Mouse (Mus musculus): ENCODE data around the gene Mapkapk5.

Mapkapk5 gene

GRCm38 (mm10) chr5:121545793-121546529, at the start of gene Mapkapk5:
TSS of gene Mapkapk5 (minus strand) at chr5:121545905.
- peak; percentile 84 for DNase-seq (ENCODE audit: extremely low read depth, low read depth)

- no peak for DNase-seq (ENCODE audit: extremely low read depth, low read depth)
Observed at GRCm38 (mm10) chr5:121594714-121595313, 49.1 kb upstream of the Mapkapk5 start.

DNA sequence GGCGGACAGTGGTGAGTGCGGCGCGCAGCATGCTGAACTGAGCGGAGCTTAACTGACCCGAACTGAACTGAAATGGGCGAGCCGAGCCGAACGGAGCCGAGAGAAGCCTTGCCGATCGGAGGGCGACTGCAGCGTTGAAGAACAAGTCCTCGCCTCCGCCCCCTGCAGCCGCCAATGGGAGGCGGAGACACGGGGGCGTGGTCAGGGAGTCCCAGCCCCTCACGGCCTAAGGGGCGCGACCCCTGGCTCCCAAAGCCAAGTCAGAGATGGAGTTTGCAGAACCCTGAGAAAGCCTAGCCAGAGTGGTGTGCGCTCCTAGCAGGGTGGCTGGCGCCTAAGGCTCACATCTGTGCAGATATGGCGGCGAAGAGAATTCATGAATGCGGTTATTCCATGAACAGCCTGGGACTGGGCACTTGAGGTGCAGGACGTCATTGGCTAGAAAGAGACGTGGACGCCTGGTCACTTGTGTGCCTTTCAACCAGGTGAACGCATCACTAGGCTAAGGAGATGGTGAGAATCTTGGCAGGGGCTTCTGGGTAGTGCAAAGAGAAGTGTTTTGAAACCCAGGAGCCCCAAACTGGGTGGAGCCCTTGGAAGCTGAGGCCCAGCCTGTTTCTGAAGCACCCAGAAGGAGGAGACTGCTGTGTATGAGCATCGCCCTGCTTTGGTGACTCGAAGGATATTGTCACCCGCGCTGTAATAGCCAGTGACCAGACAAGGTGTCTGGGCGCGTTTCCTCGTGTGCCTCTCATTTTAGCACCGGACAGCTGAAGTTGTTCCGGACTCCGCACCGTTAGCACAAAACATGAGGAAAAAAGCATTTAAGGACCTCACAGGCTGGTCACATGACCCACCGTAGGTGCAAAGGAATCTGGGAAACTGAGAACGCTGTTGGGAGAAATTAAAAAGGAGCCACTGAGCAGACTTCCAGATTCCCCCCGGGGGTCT, 48.0 kb upstream of the Mapkapk5 start, which contains the start of gene Aldh2:
TSS of gene Aldh2 (minus strand) at position 374 of the 951 bp plus-strand sequence.
- DNase-seq (ENCODE audit: extremely low read depth, low read depth) = peak; percentile 64

GRCm38 (mm10) chr5:121592816-121593407, 47.2 kb upstream of the Mapkapk5 start:
- no peak for DNase-seq (ENCODE audit: extremely low read depth, low read depth)

DNA sequence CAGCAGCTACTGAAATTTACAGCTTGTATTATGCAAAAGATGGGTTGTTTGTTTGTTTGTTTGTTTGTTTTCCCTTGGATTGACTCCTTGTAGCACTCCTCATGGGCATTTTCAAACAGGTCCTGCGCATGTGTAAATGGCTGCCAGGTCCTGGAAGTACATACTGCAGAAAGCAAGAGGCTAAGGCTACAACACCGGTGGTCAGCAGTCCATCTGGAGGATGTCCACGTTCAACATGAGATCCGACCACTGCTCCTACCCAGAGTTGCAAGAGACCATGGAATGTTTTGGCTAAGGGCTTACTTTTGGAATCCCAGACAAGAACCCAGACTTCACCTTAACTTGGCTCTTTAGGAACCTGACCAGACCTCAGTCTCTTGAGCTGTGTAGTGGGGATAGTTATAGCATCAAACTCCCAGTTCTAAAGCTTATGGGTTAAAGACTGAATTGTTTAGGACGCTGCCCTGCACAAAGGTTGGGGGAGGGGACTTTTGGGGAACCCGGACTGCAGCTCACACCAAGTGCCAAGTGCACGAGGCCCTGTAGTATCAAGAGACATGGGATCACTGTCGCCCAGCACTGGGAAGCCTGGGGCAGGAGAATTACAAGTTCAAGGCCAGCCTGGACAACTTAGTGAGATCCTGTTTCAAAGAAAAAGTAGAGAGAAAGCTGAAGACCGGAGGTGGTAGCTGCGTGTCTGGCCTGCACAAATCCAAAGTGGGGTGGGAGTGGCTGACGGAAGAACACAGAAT, 46.5 kb upstream of the Mapkapk5 start:
- DNase-seq (ENCODE audit: extremely low read depth, low read depth) = no peak

DNA sequence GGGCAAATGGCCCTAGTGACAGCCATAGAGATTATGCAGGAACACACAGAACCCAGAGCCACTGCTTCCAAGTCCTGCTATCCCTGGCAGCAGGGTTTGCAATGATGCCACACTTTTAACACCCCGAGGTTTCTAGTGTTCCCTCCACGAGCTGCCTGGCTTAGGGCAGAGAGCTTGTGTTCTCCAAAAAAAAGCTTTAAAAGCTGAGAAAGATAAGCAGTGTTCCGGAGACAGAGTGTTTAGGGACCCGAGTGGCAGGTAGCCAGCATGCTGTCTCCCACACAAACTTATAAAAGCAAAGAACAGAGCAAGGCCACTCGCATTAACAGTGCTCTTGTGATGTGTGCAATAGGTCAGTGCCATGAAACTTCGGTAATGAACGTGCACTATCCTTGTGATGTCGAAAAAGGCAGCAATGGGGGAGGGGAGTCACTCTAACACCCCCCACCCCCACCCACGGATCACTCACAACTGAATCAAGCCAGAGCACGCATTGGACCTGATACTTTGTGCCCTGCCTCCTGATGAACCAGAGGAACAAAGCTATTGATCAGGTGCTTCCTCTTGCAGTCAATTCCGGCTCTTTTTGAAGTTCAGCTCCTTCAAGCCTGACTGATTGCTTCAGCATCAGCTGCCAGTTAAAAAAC, 45.8 kb upstream of the Mapkapk5 start:
- DNase-seq (ENCODE audit: extremely low read depth, low read depth) = no peak

DNA sequence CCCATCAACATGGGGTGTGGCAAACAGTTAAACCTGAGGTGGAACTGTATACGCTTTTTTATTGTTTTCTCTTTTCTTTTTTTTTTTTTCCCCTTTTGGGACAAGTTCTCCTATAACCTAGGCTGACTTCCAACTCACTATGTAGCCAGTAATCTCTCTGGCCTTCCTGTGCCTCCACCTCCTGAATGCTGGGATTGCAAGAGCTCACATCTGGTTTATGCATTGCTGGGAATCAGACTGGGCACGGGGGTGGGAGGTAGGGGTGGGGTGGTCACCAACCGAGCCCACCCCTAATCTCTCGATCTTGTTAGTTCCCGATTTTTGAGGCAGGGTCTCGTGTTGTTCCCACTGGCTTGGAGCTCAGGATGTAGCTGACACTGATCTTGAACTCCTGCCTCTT, 44.2 kb upstream of the Mapkapk5 start:
- no peak for DNase-seq (ENCODE audit: extremely low read depth, low read depth)

DNA sequence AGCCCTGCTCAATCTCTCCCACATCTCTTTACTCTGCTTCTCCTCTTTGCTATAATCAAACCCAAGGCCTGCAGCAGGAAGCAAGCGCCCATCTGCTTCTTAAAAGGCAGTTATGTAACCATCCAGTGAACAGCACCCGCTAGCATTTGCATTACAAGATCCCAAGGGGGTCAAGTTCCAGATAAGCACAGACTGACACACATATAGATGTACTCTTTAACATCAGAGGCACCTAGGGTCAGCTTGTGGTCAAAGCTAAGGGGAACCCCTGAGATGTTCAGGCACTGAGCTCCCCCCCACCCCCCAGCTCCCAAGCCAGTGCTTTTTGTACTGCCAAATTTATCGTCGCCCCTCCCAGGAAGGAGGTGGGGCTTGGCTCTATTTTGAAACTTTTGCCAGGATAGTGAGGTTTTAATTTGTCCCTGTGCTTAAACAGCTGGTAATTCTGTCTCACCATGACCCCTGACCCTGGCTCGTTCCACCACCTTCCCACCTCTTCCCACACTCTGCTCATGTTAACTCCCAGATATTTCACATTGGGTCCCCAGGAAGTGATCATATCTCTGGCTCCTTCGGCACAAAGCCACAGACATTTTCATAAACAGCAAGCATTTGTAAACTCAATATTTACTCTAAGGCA, 40.8 kb upstream of the Mapkapk5 start:
- peak; percentile 75 for DNase-seq (ENCODE audit: extremely low read depth, low read depth)

DNA sequence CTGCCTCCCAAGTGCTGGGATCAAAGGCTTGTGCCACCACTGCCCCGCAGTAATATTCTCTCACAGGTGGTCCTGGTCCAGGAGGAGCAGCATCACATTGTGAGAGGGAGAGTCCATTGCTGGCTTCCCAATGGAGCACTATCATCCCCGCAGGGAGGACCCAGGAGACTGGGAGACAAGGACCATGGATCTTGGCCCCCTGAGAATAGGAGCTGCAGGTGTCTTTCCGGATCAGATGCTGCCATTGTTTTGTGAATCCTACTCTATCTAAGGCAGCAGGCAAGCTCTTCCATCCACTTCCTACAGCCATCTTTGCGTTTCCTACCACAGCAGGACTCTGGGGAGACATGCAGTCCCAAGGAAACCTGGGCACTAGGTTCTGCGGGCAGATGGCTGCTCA, 40.0 kb upstream of the Mapkapk5 start:
- no peak for DNase-seq (ENCODE audit: extremely low read depth, low read depth)

- no peak for DNase-seq (ENCODE audit: extremely low read depth, low read depth)
Observed at GRCm38 (mm10) chr5:121585005-121585404, 39.3 kb upstream of the Mapkapk5 start.

GRCm38 (mm10) chr5:121583765-121584501, 38.2 kb upstream of the Mapkapk5 start:
- DNase-seq (ENCODE audit: extremely low read depth, low read depth) = no peak

GRCm38 (mm10) chr5:121581945-121582344, 36.2 kb upstream of the Mapkapk5 start:
- no peak for DNase-seq (ENCODE audit: extremely low read depth, low read depth)

- DNase-seq (ENCODE audit: extremely low read depth, low read depth) = no peak
Observed at GRCm38 (mm10) chr5:121576927-121577488, 31.3 kb upstream of the Mapkapk5 start.

DNA sequence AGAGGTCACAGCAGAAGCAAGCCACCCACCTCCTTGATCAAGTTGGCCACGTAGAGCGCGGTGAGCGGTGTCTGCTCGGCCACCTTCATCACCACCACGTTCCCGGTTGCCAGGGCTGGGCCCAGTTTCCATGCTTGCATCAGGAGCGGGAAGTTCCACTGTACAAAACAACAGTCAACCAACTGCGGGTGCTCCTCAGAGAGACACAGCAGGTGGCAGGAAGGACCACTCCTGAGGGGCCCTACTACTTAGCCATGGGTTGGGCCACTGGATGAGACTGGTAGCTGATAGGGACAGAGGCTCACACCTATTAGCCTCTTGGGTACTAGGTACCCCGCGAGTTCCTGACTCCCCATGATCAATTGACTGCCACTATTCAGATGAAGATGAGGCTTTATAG, 30.2 kb upstream of the Mapkapk5 start:
- DNase-seq (ENCODE audit: extremely low read depth, low read depth) = no peak

GRCm38 (mm10) chr5:121574145-121574544, 28.4 kb upstream of the Mapkapk5 start:
- no peak for DNase-seq (ENCODE audit: extremely low read depth, low read depth)

- no peak for DNase-seq (ENCODE audit: extremely low read depth, low read depth)
Observed at GRCm38 (mm10) chr5:121570787-121571186, 25.1 kb upstream of the Mapkapk5 start.

DNA sequence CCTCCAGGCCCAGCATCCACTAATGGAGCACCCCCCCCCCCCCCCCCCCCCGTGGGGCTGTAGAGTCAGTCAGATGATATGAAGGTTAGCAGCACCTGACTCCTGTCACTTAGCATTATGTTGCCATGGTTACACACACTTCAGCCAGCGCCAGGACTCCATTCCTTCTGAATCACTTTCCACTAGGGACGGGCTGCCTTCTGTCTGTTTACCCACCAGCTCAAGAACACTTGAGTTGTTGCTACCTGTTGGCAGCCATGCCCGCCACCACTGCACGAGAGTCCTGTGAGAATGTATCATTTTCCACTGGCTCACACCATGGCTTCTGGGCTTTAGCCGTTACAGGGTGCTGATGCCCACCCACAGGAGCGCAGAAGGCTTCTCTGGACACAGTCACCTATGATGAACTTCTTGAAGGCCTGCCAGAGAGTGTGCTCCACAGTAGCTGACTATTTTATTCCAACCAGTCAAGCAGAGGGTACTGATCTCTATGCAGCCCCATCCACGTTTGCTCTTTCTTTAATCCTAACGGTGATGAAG, 24.2 kb upstream of the Mapkapk5 start:
- DNase-seq (ENCODE audit: extremely low read depth, low read depth) = no peak

DNA sequence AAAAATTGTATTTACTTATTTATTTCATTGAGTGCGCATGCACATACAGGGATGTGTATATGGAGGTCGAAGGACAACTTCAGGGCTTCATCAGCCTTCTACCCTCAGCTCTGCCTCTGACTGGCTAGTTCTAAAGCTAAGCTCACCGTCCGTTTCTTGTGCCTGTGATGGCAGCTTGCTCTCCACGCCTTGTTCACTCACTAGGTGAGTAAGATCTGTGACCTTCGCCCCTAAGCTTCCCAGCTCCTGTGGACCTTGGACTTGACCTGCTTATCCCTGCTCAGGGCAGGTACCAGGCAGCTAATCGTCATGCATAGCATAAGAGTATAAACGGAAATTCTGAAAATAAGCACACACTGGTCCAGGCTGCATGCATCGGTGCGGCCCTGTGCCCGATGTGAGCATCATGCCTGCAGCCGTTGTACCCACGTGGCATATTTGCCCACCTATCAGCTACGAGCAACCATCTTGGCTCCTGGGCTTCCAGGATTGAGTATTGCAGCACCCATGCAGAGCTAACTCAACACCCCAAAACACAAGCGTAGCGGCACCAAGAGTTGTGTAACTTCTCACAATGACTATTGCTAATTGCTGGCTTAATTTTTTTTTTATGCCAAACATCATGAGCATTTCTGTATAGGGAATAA, 20.5 kb upstream of the Mapkapk5 start:
- no peak for DNase-seq (ENCODE audit: extremely low read depth, low read depth)

All from MEL-GATA-1-ER (cell line).